Mouse (Mus musculus): ENCODE results near the gene D17Wsu92e.

DNA sequence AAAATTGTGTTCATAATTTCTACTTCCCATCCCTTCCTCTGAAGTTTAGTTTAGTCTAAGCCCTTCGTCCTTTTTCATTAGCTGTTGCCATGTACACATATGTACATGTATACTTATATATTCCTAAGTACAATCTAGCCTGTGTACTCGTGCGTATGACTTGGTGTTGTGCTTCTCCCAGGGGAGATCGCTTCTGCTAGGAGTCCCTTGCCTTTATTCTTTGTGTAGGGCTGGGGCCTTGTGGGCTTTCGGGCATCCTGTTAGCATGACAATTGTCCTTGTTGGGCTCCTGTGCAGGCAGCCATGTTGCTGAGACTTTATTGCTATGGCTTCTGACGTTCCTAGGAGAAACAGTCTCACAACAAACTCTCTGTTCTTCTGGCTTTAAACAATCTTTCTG is 7.1 kb upstream of the D17Wsu92e start:
- TF ChIP-seq CTCF (IDR thresholded peaks at IDR 0.05; ENCODE audit: low read depth) (no peak), EP300 (IDR thresholded peaks at IDR 0.05; ENCODE audit: low read depth) (no peak)
